Mouse (Mus musculus) lung, postnatal 4 days (tissue): ENCODE data around the gene Steap1.

Experiments
- DNase-seq, 2 experiments: peaks; one replicate each; pipeline ENCODE4 v3.0.0; 2021

The Steap1 gene

DNA sequence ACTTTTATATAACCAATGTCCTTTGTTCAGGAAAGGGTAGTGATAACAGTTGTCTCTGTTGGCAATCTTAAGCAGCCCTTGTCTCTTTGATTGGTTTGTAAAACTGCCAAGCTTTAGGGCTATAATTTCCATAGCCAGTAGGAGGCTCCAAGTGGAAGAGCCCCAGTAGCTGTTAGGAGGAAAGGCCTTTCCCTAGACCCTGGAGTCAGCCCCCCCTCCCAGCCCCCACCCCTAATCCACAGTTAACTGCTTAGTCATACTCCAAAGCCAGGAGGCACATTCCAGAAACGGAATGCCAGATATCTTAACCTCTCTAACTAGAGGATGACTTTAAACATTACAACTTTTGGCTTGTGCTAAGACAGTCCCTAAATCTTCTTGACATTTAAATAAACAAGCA, 62.2 kb downstream of the Steap1 start:
- no peak for DNase-seq
